Mouse (Mus musculus): Measurements from ENCODE around the gene Fam196b. TPM values are rescaled to one million over a fixed set of nuclear protein-coding genes. Genes with fewer than 3 reads are reported as not detected.

Fam196b gene
- polyA plus RNA-seq, 1 experiment, result not detected

DNA sequence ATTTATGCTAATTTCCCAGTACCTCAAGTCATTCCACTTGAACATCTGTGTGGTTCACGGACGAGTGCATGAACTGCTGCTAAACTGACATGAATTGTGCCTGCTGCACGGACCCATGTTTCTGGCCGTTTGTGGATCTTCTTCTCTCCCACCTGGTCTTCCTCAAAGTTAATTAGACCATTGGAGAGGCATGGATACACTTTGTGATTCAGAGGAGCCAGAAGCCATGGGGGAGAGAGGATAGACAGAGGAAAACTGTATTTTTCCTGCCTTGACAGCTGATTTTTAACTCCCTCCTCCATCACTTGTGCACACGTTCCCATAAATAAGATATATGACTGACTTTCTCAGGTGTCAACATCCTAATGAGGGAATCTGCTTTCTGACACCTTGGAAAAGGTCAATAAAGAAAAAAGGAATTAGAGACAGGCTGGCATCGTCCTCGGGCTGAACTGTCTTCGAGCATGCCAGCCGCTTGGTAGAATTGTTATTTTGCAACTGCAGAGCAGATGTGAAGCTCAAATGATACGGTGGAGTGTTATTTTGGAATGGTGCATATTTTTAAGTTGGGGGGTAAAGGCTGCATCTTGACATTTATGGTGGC, 34.9 kb downstream of the Fam196b start:
- no peaks in the 10 kb centered on the region for H3K36me3 ChIP-seq (ENCODE audit: control insufficient read depth)
- TF ChIP-seq GATA1 (IDR thresholded peaks at IDR 0.05; ENCODE audit: low read length), result no peak
- no peak overlapping the region for H3K4me3 ChIP-seq (replicated peaks)
- no peaks in the 10 kb centered on the region for H3K9me3 ChIP-seq (ENCODE audit: control insufficient read depth, low read length)
- H3K27me3 ChIP-seq (ENCODE audit: control insufficient read depth), result no peaks in the 10 kb centered on the region
- H3K4me1 ChIP-seq (ENCODE audit: control insufficient read depth), result no peaks in the 10 kb centered on the region

DNA sequence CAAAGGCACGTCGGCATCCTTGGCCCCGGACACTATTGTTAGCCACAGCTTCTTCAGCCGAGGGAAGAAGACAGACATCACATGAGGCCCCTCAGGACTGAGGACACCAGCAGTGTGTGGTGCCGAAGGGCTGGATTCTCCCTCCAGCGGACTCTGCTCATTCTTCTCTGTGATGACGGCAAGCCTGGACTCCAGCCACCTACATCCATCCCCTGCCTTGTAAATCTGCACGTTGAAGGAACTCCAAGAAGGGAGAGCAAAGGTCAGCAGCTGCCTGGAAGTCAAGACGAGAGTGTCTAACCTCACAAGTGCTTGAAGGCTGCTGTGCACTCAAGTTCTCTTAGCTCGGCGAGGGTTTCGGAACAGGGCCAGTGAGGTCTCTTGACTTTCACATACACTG, 40.8 kb downstream of the Fam196b start:
- Histone ChIP-seq H3K36me3 (ENCODE audit: control insufficient read depth) (no peaks in the 10 kb centered on the region), H3K4me1 (ENCODE audit: control insufficient read depth) (no peaks in the 10 kb centered on the region), H3K27me3 (ENCODE audit: control insufficient read depth) (no peaks in the 10 kb centered on the region), H3K9me3 (ENCODE audit: control insufficient read depth, low read length) (no peaks in the 10 kb centered on the region), H3K4me3 (replicated peaks) (no peak overlapping the region)
- TF ChIP-seq TAL1 (IDR thresholded peaks at IDR 0.05; ENCODE audit: low read length) (no peak), GATA1 (IDR thresholded peaks at IDR 0.05; ENCODE audit: low read length) (no peak)

DNA sequence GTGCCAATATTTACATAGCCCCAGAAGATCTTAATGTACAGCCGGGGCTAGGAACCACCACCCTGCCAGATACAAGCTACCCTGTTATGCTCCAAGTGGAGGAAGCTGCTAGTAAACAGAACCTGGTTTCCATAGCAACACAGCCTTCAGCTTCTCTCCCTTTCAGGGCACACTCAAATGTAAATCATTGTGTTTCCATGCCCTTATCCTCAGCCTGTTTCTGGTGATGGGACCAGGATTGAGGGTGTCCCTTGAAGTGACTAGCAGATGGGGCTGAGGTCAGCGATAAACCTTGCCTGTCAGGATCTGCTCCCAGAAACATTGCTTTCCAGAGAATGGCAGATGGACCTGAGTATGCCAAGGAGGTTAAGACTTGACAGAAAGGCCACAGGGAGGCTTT, 41.5 kb downstream of the Fam196b start:
- Histone ChIP-seq H3K27me3 (ENCODE audit: control insufficient read depth) (no peaks in the 10 kb centered on the region), H3K4me1 (ENCODE audit: control insufficient read depth) (no peaks in the 10 kb centered on the region), H3K36me3 (ENCODE audit: control insufficient read depth) (no peaks in the 10 kb centered on the region), H3K9me3 (ENCODE audit: control insufficient read depth, low read length) (no peaks in the 10 kb centered on the region), H3K4me3 (replicated peaks) (no peak overlapping the region)
- TF ChIP-seq GATA1 (IDR thresholded peaks at IDR 0.05; ENCODE audit: low read length), result no peak
- TF ChIP-seq TAL1 (IDR thresholded peaks at IDR 0.05; ENCODE audit: low read length), result no peak

DNA sequence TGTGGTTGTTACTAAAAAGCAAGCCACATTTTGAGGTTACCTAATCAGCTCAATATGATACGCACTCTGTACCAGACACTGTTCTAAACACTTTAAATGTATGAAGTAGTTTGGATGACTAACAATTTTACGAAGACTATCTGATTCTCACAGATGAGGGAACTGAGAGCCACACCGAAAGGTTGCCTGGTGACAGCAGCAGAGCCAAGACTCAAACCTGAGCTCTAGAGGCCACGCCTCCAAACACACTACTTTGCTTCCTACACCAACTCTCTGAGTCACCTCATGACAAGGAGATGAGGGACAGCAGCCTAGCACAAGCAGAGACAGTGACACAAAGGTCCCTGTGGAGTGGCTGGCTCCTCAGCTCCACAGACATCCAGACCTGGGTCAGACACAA, 57.6 kb downstream of the Fam196b start:
- H3K27me3 ChIP-seq (ENCODE audit: control insufficient read depth), result no peaks in the 10 kb centered on the region
- TF ChIP-seq GATA1 (IDR thresholded peaks at IDR 0.05; ENCODE audit: low read length) (no peak), TAL1 (IDR thresholded peaks at IDR 0.05; ENCODE audit: low read length) (no peak)

DNA sequence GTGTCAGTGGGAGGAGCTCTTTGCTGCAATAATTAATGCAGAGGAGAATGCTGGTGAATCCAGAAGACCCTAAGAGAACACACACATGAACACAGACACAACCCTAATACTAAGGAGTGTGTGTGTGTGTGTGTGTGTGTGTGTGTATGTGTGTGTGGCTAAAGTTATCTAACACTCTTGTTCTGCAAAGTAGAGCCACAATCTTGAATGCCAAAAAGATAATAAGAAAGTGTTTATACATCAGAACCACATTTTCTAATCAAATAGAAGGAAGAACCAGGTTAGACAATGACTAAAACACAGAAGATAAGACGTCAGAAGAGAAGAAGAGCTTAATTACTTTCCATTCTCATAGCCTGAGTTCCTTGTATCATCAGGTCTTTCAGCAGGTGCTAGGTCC, 60.9 kb downstream of the Fam196b start:
- H3K4me1 ChIP-seq (ENCODE audit: control insufficient read depth), result no peaks in the 10 kb centered on the region
- no peaks in the 10 kb centered on the region for H3K36me3 ChIP-seq (ENCODE audit: control insufficient read depth)
- H3K9me3 ChIP-seq (ENCODE audit: control insufficient read depth, low read length), result no peaks in the 10 kb centered on the region
- TF ChIP-seq TAL1 (IDR thresholded peaks at IDR 0.05; ENCODE audit: low read length) (no peak), GATA1 (IDR thresholded peaks at IDR 0.05; ENCODE audit: low read length) (no peak)
- no peaks in the 10 kb centered on the region for H3K27me3 ChIP-seq (ENCODE audit: control insufficient read depth)
- no peak overlapping the region for H3K4me3 ChIP-seq (replicated peaks)

More for the DNA sequence above, 57.6 kb downstream of the Fam196b start:
- H3K4me3 ChIP-seq (replicated peaks), result no peak overlapping the region
- H3K36me3 ChIP-seq (ENCODE audit: control insufficient read depth), result no peaks in the 10 kb centered on the region
- H3K9me3 ChIP-seq (ENCODE audit: control insufficient read depth, low read length), result no peaks in the 10 kb centered on the region
- no peaks in the 10 kb centered on the region for H3K4me1 ChIP-seq (ENCODE audit: control insufficient read depth)

DNA sequence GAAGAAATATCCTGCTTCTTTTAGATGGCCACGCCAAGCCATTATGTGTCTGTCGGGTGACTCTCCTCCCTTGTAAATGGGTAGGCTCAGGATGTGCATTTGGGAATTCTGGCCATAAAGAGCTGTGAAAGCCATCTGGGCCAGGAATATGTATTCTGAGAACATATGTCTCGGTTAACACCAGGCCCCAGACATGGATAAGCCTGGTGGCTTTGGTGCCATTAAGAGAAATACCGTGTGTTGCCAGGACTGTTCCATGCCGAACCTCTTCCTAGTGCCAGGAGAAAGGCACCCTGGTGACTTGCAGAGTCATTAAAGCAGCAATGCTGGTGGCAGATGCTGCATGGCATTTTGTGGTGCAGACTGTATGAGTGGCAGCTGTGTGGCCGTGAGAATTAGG, 63.0 kb downstream of the Fam196b start:
- no peaks in the 10 kb centered on the region for H3K4me1 ChIP-seq (ENCODE audit: control insufficient read depth)
- no peaks in the 10 kb centered on the region for H3K36me3 ChIP-seq (ENCODE audit: control insufficient read depth)
- H3K4me3 ChIP-seq (replicated peaks), result no peak overlapping the region
- no peak for TF ChIP-seq GATA1 (IDR thresholded peaks at IDR 0.05; ENCODE audit: low read length)
- no peak for TF ChIP-seq TAL1 (IDR thresholded peaks at IDR 0.05; ENCODE audit: low read length)
- H3K27me3 ChIP-seq (ENCODE audit: control insufficient read depth), result no peaks in the 10 kb centered on the region
- H3K9me3 ChIP-seq (ENCODE audit: control insufficient read depth, low read length), result no peaks in the 10 kb centered on the region

DNA sequence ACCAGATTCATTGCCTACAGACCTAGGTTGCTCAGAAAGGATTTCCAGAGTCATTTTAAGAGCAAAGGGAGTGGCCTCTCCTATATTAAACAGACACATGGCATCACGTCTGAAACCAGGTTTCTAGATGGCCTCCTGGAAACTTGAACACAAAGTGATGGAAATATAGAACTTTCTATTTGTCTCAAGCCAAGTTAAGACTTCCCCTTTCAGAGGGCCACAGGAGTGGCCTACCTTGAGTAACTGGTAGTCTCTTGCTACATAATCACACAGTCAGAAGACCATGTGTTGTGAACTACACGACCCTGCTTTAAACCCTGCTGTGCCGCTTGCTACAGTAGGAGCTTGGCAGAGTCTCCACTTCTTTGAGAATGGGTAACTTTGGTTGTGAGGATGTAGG, 68.9 kb downstream of the Fam196b start:
- H3K36me3 ChIP-seq (ENCODE audit: control insufficient read depth), result no peaks in the 10 kb centered on the region
- no peak for TF ChIP-seq TAL1 (IDR thresholded peaks at IDR 0.05; ENCODE audit: low read length)
- no peak for TF ChIP-seq GATA1 (IDR thresholded peaks at IDR 0.05; ENCODE audit: low read length)

DNA sequence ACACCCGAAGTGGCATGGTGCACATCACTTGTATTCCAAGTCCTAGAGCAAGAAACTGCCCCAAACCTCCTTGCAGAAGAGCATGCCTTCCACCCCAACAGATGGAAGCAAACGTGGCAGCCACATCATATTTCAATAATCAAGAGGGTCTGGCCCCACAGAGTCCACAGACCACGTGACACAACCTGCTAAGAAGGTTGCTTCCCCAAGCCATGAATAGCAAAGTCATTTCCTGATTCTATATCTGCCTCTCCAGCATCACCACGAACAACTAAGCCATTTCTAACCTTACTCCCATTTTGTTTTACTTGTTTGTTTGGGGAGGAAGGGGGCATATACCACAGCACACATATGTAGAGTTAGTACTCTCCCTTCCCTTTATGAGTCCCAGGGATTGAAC, 69.6 kb downstream of the Fam196b start:
- Histone ChIP-seq H3K4me1 (ENCODE audit: control insufficient read depth) (no peaks in the 10 kb centered on the region), H3K4me3 (replicated peaks) (no peak overlapping the region), H3K9me3 (ENCODE audit: control insufficient read depth, low read length) (no peaks in the 10 kb centered on the region), H3K36me3 (ENCODE audit: control insufficient read depth) (no peaks in the 10 kb centered on the region), H3K27me3 (ENCODE audit: control insufficient read depth) (no peaks in the 10 kb centered on the region)
- TF ChIP-seq TAL1 (IDR thresholded peaks at IDR 0.05; ENCODE audit: low read length) (no peak), GATA1 (IDR thresholded peaks at IDR 0.05; ENCODE audit: low read length) (no peak)

More for the DNA sequence above, 68.9 kb downstream of the Fam196b start:
- Histone ChIP-seq H3K27me3 (ENCODE audit: control insufficient read depth) (no peaks in the 10 kb centered on the region), H3K4me1 (ENCODE audit: control insufficient read depth) (no peaks in the 10 kb centered on the region), H3K4me3 (replicated peaks) (no peak overlapping the region), H3K9me3 (ENCODE audit: control insufficient read depth, low read length) (no peaks in the 10 kb centered on the region)

DNA sequence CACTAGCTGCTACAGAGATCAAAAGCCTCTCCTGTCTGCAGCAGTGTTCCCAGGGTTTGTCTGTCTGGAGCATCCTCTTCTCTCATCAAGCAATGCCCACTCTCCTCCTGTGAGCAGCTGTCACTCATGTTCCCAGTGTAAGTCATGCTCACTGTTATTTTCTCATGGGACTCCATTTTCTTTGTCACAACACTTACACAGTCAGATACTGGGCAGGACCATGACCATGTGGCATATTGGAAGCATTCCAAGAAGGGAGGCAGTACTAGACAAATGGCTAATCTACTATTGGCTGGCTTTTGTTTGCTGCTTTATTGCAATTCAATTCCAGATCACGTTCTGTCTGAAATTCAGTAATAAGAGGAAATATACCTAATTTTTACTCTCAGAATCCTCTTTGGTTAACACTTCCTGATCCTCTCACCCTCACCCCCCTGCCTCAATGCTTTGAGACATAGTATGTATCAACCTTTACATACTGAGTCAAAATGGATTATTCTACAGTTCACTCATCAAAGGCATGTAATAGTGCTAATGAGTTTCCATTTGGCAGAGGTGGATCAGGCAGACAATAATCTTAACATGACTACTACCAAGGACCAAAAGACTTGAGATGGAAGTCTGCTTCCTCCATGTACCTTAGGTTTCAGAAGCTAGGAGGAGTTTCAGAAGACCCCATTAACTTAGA, 70.5 kb downstream of the Fam196b start:
- no peak for TF ChIP-seq GATA1 (IDR thresholded peaks at IDR 0.05; ENCODE audit: low read length)
- no peak for TF ChIP-seq TAL1 (IDR thresholded peaks at IDR 0.05; ENCODE audit: low read length)
- Histone ChIP-seq H3K4me3 (replicated peaks) (no peak overlapping the region), H3K36me3 (ENCODE audit: control insufficient read depth) (no peaks in the 10 kb centered on the region), H3K27me3 (ENCODE audit: control insufficient read depth) (no peaks in the 10 kb centered on the region), H3K4me1 (ENCODE audit: control insufficient read depth) (no peaks in the 10 kb centered on the region), H3K9me3 (ENCODE audit: control insufficient read depth, low read length) (no peaks in the 10 kb centered on the region)
